Comparison of ENCODE assay signal across 19 mouse cellular contexts in genomic region chr7:80297041-80297440, GRCm38 (mm10). TPM values are rescaled to one million over a fixed set of nuclear protein-coding genes. Genes with fewer than 3 reads are reported as not detected.
DNase-seq lines count a peak whose midpoint lies in the region; ATAC-seq and TF ChIP-seq lines count a peak whose summit lies in the region.
"Had no signal": no experiment of that assay in that cellular context is flagged by ENCODE, and none has a peak within 500 bp of the region (broad histone marks: within the 10 kb centered on the region; RNA-seq: fewer than 3 reads in every experiment).

No protein-coding gene starts in this region.

- H3K27me3 ChIP-seq in forebrain, embryonic 12.5 days = no peaks in the 10 kb centered on the region
- no peaks in the 10 kb centered on the region for H3K27me3 ChIP-seq in forebrain, embryonic 16.5 days (replicated peaks; ENCODE audit: control insufficient read depth, insufficient read depth, low read length)
- H3K27me3 ChIP-seq in kidney, embryonic 16.5 days (ENCODE audit: insufficient read depth, low read length) = no peaks in the 10 kb centered on the region
- H3K27me3 ChIP-seq in stomach, embryonic 15.5 days (replicated peaks) = no peaks in the 10 kb centered on the region
- H3K27me3 ChIP-seq in stomach, postnatal 0 days (ENCODE audit: control insufficient read depth, insufficient read depth, low read length) = no peaks in the 10 kb centered on the region
- H3K27me3 ChIP-seq: embryonic facial prominence, embryonic 12.5 days had no signal

- no peak for TF ChIP-seq CTCF in stomach, postnatal 0 days (IDR thresholded peaks at IDR 0.05; ENCODE audit: low read depth)

- no peaks in the 10 kb centered on the region for H3K9me3 ChIP-seq in forebrain, embryonic 12.5 days
- no peaks in the 10 kb centered on the region for H3K9me3 ChIP-seq in forebrain, embryonic 16.5 days (ENCODE audit: control insufficient read depth, low read length)
- H3K9me3 ChIP-seq in kidney, embryonic 16.5 days (ENCODE audit: low read length) = no peaks in the 10 kb centered on the region
- H3K9me3 ChIP-seq in stomach, embryonic 15.5 days = no peaks in the 10 kb centered on the region
- H3K9me3 ChIP-seq in stomach, postnatal 0 days (ENCODE audit: control insufficient read depth, low read length) = no peaks in the 10 kb centered on the region
- H3K9me3 ChIP-seq: embryonic facial prominence, embryonic 12.5 days; G1E had no signal

- peak overlapping the region; percentile 22 for H3K4me2 ChIP-seq in forebrain, embryonic 12.5 days
- H3K4me2 ChIP-seq in forebrain, embryonic 16.5 days (ENCODE audit: low read length) = no peak overlapping the region
- H3K4me2 ChIP-seq in kidney, embryonic 16.5 days (replicated peaks; ENCODE audit: low read depth, low read length) = 0 out of 2 replicates have a peak overlapping the region, but pooled peaks have one; percentile 6
- H3K4me2 ChIP-seq in stomach, embryonic 15.5 days = peak overlapping the region; percentile 24; the same call in 1 of the 2 replicates
- H3K4me2 ChIP-seq in stomach, postnatal 0 days (replicated peaks; ENCODE audit: low read depth) = no peak overlapping the region
- H3K4me2 ChIP-seq: embryonic facial prominence, embryonic 12.5 days had no signal

- ATAC-seq in forebrain, embryonic 12.5 days (ENCODE audit: low FRiP score) = no peak
- ATAC-seq in forebrain, embryonic 16.5 days = no peak
- no peak for ATAC-seq in kidney, embryonic 16.5 days (ENCODE audit: low FRiP score, low TSS enrichment)
- no peak for ATAC-seq in stomach, embryonic 15.5 days (ENCODE audit: insufficient read depth, low FRiP score, low read depth)
- ATAC-seq in stomach, postnatal 0 days (ENCODE audit: low FRiP score, low TSS enrichment) = no peak
- ATAC-seq: intestine, embryonic 16.5 days had no signal

- peaks cover 31% of the 10 kb centered on the region for H3K36me3 ChIP-seq in forebrain, embryonic 12.5 days (replicated peaks)
- no peaks in the 10 kb centered on the region for H3K36me3 ChIP-seq in forebrain, embryonic 16.5 days (ENCODE audit: control insufficient read depth, insufficient read depth)
- H3K36me3 ChIP-seq in kidney, embryonic 16.5 days (ENCODE audit: insufficient read depth, low read length) = peaks cover 26% of the 10 kb centered on the region
- H3K36me3 ChIP-seq in stomach, embryonic 15.5 days = peaks cover 15% of the 10 kb centered on the region
- H3K36me3 ChIP-seq in stomach, postnatal 0 days (ENCODE audit: control insufficient read depth, insufficient read depth, low read length) = no peaks in the 10 kb centered on the region

- 0 out of 2 replicates have a peak overlapping the region, but pooled peaks have one; percentile 16 for H3K4me3 ChIP-seq in forebrain, embryonic 12.5 days (replicated peaks)
- H3K4me3 ChIP-seq in forebrain, embryonic 16.5 days (replicated peaks; ENCODE audit: low read length) = no peak overlapping the region
- no peak overlapping the region for H3K4me3 ChIP-seq in kidney, embryonic 16.5 days (ENCODE audit: low read length)
- H3K4me3 ChIP-seq in stomach, embryonic 15.5 days (replicated peaks) = no peak overlapping the region
- H3K4me3 ChIP-seq in stomach, postnatal 0 days (ENCODE audit: low read depth, low read length) = no peak overlapping the region
- H3K4me3 ChIP-seq: embryonic facial prominence, embryonic 12.5 days had no signal

- no peak overlapping the region for H3K27ac ChIP-seq in forebrain, embryonic 12.5 days
- no peak overlapping the region for H3K27ac ChIP-seq in forebrain, embryonic 16.5 days (ENCODE audit: low read length)
- H3K27ac ChIP-seq in kidney, embryonic 16.5 days (ENCODE audit: low read length) = no peak overlapping the region
- H3K27ac ChIP-seq in stomach, embryonic 15.5 days = no peak overlapping the region
- H3K27ac ChIP-seq in stomach, postnatal 0 days (replicated peaks) = no peak overlapping the region
- H3K27ac ChIP-seq: embryonic facial prominence, embryonic 12.5 days had no signal

- 87% methylated on average over 3 of the region's 3 CpGs for WGBS in forebrain, embryonic 12.5 days
- WGBS in forebrain, embryonic 16.5 days = 69% methylated on average over 3 of the region's 3 CpGs
- WGBS in kidney, embryonic 16.5 days = 83% methylated on average over 3 of the region's 3 CpGs
- WGBS in stomach, embryonic 15.5 days = 80% methylated on average over 3 of the region's 3 CpGs
- 69% methylated on average over 3 of the region's 3 CpGs for WGBS in stomach, postnatal 0 days

- no peak for DNase-seq in kidney, adult 8-10 months
- DNase-seq in stomach, postnatal 0 days (ENCODE audit: low spot score) = no peak
- no peak for DNase-seq in cerebellum, postnatal 36 days
- no peak for DNase-seq in right cerebral cortex, adult 2 months (ENCODE audit: low spot score in 2 of 2)
- DNase-seq: adrenal gland, postnatal 36 days; B cell, adult 2 months; cerebellum, postnatal 14 days; gastrocnemius, postnatal 14 days; kidney, postnatal 36 days; layer of hippocampus, postnatal 36 days; right cerebral cortex, postnatal 14 days; thymus, adult 18-20 months had no signal

- H3K4me1 ChIP-seq in forebrain, embryonic 12.5 days = peaks cover 25% of the 10 kb centered on the region
- H3K4me1 ChIP-seq in forebrain, embryonic 16.5 days (replicated peaks; ENCODE audit: control insufficient read depth, insufficient read depth, low read length) = peaks cover 10% of the 10 kb centered on the region
- peaks cover 28% of the 10 kb centered on the region for H3K4me1 ChIP-seq in kidney, embryonic 16.5 days (ENCODE audit: insufficient read depth, low read length)
- 0 out of 2 replicates have a peak, but pooled peaks cover 12% of the 10 kb centered on the region for H3K4me1 ChIP-seq in stomach, embryonic 15.5 days
- no peaks in the 10 kb centered on the region for H3K4me1 ChIP-seq in stomach, postnatal 0 days (replicated peaks; ENCODE audit: control insufficient read depth, insufficient read depth)

- H3K9ac ChIP-seq in forebrain, embryonic 12.5 days = 0 out of 2 replicates have a peak overlapping the region, but pooled peaks have one; percentile 27
- H3K9ac ChIP-seq in forebrain, embryonic 16.5 days (replicated peaks; ENCODE audit: low read depth, low read length) = no peak overlapping the region
- H3K9ac ChIP-seq in kidney, embryonic 16.5 days (replicated peaks; ENCODE audit: low read length) = no peak overlapping the region
- no peak overlapping the region for H3K9ac ChIP-seq in stomach, embryonic 15.5 days
- no peak overlapping the region for H3K9ac ChIP-seq in stomach, postnatal 0 days (ENCODE audit: low read length)
- H3K9ac ChIP-seq: embryonic facial prominence, embryonic 12.5 days had no signal

- TF ChIP-seq EP300 in stomach, postnatal 0 days (optimal IDR thresholded peaks at IDR 0.05) = no peak

RNA-seq across cellular contexts. Expression of gene Prc1, which starts 2.8 kb away (rescaled TPM):
- polyA plus RNA-seq in forebrain, embryonic 12.5 days (2016; fragmentation: Nextera tagmentation; extraction: Ambion mirVana) = 222 and 240 TPM in 2 replicates
- polyA plus RNA-seq in forebrain, embryonic 16.5 days (2015; fragmentation: Nextera tagmentation; extraction: Ambion mirVana) = 72.9 and 90.4 TPM in 2 replicates
- polyA plus RNA-seq in kidney, embryonic 16.5 days (2015; fragmentation: Nextera tagmentation; extraction: Ambion mirVana) = 146 and 151 TPM in 2 replicates
- 139 and 142 TPM in 2 replicates for polyA plus RNA-seq in stomach, embryonic 15.5 days (2015; fragmentation: Nextera tagmentation; extraction: Ambion mirVana)
- polyA plus RNA-seq in stomach, postnatal 0 days (2015; fragmentation: Nextera tagmentation; extraction: Ambion mirVana) = 32.6 and 38.0 TPM in 2 replicates

RNA-seq across cellular contexts. Expression of gene Rccd1, which starts 27.2 kb away (rescaled TPM):
- 14.1 and 19.1 TPM in 2 replicates for polyA plus RNA-seq in forebrain, embryonic 12.5 days (2016; fragmentation: Nextera tagmentation; extraction: Ambion mirVana)
- 8.7 and 17.2 TPM in 2 replicates for polyA plus RNA-seq in forebrain, embryonic 16.5 days (2015; fragmentation: Nextera tagmentation; extraction: Ambion mirVana)
- 7.8 and 11.6 TPM in 2 replicates for polyA plus RNA-seq in kidney, embryonic 16.5 days (2015; fragmentation: Nextera tagmentation; extraction: Ambion mirVana)
- 10.0 and 13.8 TPM in 2 replicates for polyA plus RNA-seq in stomach, embryonic 15.5 days (2015; fragmentation: Nextera tagmentation; extraction: Ambion mirVana)
- polyA plus RNA-seq in stomach, postnatal 0 days (2015; fragmentation: Nextera tagmentation; extraction: Ambion mirVana) = 3.7 and 3.8 TPM in 2 replicates

RNA-seq across cellular contexts. Expression of gene Vps33b, which starts 27.6 kb away (rescaled TPM):
- polyA plus RNA-seq in forebrain, embryonic 12.5 days (2016; fragmentation: Nextera tagmentation; extraction: Ambion mirVana) = 17.4 and 19.1 TPM in 2 replicates
- 17.9 and 27.0 TPM in 2 replicates for polyA plus RNA-seq in forebrain, embryonic 16.5 days (2015; fragmentation: Nextera tagmentation; extraction: Ambion mirVana)
- 11.4 and 17.0 TPM in 2 replicates for polyA plus RNA-seq in kidney, embryonic 16.5 days (2015; fragmentation: Nextera tagmentation; extraction: Ambion mirVana)
- polyA plus RNA-seq in stomach, embryonic 15.5 days (2015; fragmentation: Nextera tagmentation; extraction: Ambion mirVana) = 12.9 and 15.6 TPM in 2 replicates
- polyA plus RNA-seq in stomach, postnatal 0 days (2015; fragmentation: Nextera tagmentation; extraction: Ambion mirVana) = 4.9 and 7.5 TPM in 2 replicates

RNA-seq across cellular contexts. Expression of gene Ngrn, which starts 36.0 kb away (rescaled TPM):
- polyA plus RNA-seq in forebrain, embryonic 12.5 days (2016; fragmentation: Nextera tagmentation; extraction: Ambion mirVana) = 56.8 TPM in 2 replicates
- 66.9 and 67.9 TPM in 2 replicates for polyA plus RNA-seq in forebrain, embryonic 16.5 days (2015; fragmentation: Nextera tagmentation; extraction: Ambion mirVana)
- 51.7 and 51.9 TPM in 2 replicates for polyA plus RNA-seq in kidney, embryonic 16.5 days (2015; fragmentation: Nextera tagmentation; extraction: Ambion mirVana)
- polyA plus RNA-seq in stomach, embryonic 15.5 days (2015; fragmentation: Nextera tagmentation; extraction: Ambion mirVana) = 47.3 and 52.0 TPM in 2 replicates
- 33.6 and 34.5 TPM in 2 replicates for polyA plus RNA-seq in stomach, postnatal 0 days (2015; fragmentation: Nextera tagmentation; extraction: Ambion mirVana)

RNA-seq across cellular contexts. Expression of gene Unc45a, which starts 43.8 kb away (rescaled TPM):
- 43.5 and 45.5 TPM in 2 replicates for polyA plus RNA-seq in forebrain, embryonic 12.5 days (2016; fragmentation: Nextera tagmentation; extraction: Ambion mirVana)
- 47.7 and 56.3 TPM in 2 replicates for polyA plus RNA-seq in forebrain, embryonic 16.5 days (2015; fragmentation: Nextera tagmentation; extraction: Ambion mirVana)
- 46.5 and 48.2 TPM in 2 replicates for polyA plus RNA-seq in kidney, embryonic 16.5 days (2015; fragmentation: Nextera tagmentation; extraction: Ambion mirVana)
- 35.5 and 38.3 TPM in 2 replicates for polyA plus RNA-seq in stomach, embryonic 15.5 days (2015; fragmentation: Nextera tagmentation; extraction: Ambion mirVana)
- polyA plus RNA-seq in stomach, postnatal 0 days (2015; fragmentation: Nextera tagmentation; extraction: Ambion mirVana) = 30.7 and 34.5 TPM in 2 replicates

Comparison
In these comparisons a context has a peak if more than half of its experiments do, and no peak if none do; other contexts are left out.
1. H3K4me2 ChIP-seq: peak in forebrain, embryonic 12.5 days (single experiment), kidney, embryonic 16.5 days (single experiment) and stomach, embryonic 15.5 days (single experiment); none in forebrain, embryonic 16.5 days (single experiment) and stomach, postnatal 0 days (single experiment).